Mouse (Mus musculus): ENCODE results near the gene Rai14. TPM values are rescaled to one million over a fixed set of nuclear protein-coding genes. Genes with fewer than 3 reads are reported as not detected.
A peak's percentile ranks its signal among the peaks of the same experiment; 100 is the strongest.

The Rai14 gene
- polyA plus RNA-seq, 1 experiment, result 20.0 TPM

- DNase-seq (ENCODE audit: low spot score), result no peak
Measured at GRCm38 (mm10) chr15:10720671-10721070, 6.2 kb upstream of the Rai14 start.

- no peak for DNase-seq (ENCODE audit: low spot score)
Measured at GRCm38 (mm10) chr15:10720188-10720587, 5.8 kb upstream of the Rai14 start.

DNA sequence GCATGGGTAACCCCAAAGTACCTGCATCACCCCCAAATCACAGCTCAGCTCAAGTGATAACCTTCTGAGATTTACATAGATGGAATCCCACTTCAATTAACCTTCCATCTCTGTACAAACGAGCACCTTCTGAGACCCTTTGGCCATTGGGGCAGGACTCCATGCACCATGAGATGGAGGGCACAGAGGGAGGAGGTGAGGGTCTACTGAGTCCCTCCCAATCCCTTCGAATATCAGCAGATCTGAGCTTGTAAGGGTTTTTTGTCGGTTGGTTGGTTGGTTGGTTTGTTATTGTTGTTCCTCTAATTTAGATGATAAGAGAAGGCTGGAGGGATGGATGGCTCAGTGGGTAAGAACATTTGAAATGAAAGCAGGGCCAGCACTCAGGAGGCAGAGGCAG is 5.1 kb upstream of the Rai14 start:
- DNase-seq (ENCODE audit: low spot score), result no peak

- no peak for DNase-seq (ENCODE audit: low spot score)
Measured at GRCm38 (mm10) chr15:10718763-10719162, 4.3 kb upstream of the Rai14 start.

- no peak for DNase-seq (ENCODE audit: low spot score)
Measured at GRCm38 (mm10) chr15:10717284-10717683, 2.9 kb upstream of the Rai14 start.

DNA sequence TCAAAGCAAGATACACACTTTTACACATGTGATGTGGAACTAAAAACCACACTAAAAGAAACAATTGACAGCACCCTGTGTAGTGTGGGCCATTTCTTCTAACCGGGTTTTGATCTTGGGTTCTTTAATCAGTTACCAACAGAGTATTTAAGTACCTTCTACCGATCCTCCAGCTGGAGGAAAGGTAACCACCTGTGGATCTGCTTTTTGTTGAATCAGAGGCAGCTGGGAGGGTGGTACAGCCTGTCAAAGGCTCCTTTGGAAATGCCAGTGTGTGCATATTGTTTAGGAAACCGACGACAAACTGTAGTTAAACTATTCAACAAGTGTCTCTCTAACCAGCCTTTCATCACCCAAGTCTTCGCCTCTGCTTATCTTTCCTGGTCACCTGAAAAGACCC is 1.5 kb upstream of the Rai14 start:
- DNase-seq (ENCODE audit: low spot score), result no peak

DNA sequence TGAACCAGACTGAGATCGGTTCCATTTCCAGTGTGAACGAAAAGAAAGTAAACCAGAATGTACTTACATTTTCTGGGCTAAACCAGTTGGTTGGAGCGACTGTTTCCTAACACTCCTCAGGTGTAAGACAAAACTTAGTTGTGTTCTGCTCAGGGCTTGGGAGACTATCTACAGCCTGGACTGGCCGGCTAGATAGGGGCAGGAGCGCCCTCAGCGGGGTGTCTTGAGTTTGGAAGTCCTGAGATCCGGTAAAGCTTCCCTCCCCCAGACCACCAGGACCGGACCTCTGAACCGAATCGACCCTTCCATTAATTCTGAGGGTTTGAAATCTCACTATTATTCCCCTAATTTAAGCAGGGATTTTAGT is 698 bp upstream of the Rai14 start:
- no peak for DNase-seq (ENCODE audit: low spot score)

- DNase-seq (ENCODE audit: low spot score), result peak; percentile 29
Measured at GRCm38 (mm10) chr15:10713626-10714316, 653 bp downstream of the Rai14 start.

DNA sequence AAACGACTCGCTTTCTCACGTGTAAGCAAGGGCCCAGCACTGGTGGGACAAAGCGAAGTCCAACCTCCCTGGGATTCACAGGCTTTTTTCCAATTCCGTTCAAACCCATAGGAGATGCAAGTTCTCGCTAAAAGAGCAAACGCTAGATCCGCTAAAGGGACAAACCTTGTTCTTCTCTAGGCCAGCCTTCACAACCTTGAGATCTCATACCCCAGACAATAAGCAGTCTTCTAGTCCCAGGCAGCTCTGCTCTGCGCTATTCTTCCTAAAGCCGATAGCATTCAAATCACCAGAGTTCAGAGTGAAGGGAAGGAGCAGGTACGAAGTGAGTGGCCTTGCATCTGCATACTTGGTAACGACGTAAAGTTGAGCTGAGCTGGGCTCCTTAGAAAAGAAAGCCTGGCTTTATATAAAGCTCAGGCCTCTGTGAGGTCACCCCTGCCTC is 1.2 kb downstream of the Rai14 start:
- DNase-seq (ENCODE audit: low spot score), result no peak

DNA sequence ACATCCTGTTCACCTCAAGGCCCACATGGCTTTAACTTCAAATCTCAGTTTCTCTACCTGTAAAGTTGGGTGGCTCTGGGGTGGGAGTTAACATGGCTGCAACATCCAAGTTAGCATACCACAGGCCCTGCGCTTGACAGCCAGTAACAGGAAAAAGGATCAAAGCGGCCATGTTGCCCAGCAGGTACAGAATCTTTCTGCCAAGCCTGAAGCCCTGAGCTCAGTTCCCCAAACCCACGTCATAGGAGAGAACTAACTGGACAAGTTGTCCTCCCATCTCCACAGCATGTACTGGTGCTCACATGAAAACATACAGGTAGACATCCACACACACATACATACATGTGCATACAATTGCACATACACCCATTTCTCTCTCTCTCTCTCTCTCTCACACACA is 2.1 kb downstream of the Rai14 start:
- DNase-seq (ENCODE audit: low spot score), result no peak

DNA sequence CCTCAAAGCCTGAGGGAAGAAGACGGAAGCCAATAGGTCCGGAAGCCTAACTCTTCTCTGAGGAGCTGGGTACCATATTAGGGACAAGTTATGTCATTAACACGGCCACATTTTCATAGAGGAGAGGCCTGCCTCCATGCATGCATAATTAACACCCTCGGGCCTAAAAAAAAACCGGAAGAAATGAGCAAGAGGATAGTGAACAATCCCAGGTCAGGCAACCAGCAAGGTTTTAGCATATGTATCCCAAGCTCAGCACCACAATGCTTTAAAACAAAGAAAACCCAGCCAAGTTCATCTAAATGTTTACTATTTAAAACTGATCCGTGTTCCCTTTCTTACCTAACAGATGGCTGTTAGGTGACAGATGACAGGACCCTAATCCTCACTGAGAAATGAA is 3.2 kb downstream of the Rai14 start:
- no peak for DNase-seq (ENCODE audit: low spot score)

- no peak for DNase-seq (ENCODE audit: low spot score)
Measured at GRCm38 (mm10) chr15:10708591-10709272, 5.7 kb downstream of the Rai14 start.

DNA sequence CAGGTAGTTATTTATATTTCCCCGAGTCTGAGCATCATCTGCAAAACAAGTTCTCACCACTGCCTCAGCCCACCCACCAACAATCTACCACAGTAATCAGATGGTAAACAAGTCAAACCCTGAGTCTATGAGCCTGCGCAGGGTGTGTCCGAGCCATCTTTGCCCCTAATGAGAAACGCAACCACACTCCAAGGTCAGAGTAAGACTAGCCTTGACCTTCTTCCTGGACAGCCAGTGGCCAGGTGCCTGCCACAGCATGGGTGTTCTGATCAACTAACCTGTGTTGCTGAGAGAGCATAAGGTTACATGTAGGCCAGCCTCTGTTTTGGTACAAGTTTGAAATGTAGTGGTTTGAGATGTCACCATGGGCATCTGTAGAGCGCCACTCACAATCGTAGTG is 7.3 kb downstream of the Rai14 start:
- no peak for DNase-seq (ENCODE audit: low spot score)

GRCm38 (mm10) chr15:10706414-10706813 is 8.0 kb downstream of the Rai14 start:
- no peak for DNase-seq (ENCODE audit: low spot score)

- DNase-seq (ENCODE audit: low spot score), result no peak
Measured at GRCm38 (mm10) chr15:10705752-10706151, 8.7 kb downstream of the Rai14 start.

DNA sequence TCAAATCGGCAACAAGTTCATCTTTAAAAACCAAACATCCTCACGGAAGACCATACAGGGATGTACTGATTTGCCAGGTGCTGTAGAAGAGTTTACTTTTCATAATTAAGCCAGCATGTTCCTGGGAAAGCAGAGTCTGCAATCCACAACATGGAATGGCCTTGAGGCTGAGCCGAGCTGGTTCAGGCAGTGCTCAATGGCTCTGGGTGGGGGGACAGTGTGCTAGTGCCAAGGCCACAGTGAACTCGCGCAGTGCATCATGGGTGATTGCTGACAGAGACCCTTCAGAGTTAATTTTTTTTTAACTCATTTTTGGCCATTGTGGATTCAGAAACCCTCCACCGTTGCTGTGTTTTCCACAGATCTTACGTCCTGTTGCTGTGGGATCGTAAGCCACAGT is 10.1 kb downstream of the Rai14 start:
- no peak for DNase-seq (ENCODE audit: low spot score)

GRCm38 (mm10) chr15:10701571-10701970 is 12.9 kb downstream of the Rai14 start:
- no peak for DNase-seq (ENCODE audit: low spot score)

DNA sequence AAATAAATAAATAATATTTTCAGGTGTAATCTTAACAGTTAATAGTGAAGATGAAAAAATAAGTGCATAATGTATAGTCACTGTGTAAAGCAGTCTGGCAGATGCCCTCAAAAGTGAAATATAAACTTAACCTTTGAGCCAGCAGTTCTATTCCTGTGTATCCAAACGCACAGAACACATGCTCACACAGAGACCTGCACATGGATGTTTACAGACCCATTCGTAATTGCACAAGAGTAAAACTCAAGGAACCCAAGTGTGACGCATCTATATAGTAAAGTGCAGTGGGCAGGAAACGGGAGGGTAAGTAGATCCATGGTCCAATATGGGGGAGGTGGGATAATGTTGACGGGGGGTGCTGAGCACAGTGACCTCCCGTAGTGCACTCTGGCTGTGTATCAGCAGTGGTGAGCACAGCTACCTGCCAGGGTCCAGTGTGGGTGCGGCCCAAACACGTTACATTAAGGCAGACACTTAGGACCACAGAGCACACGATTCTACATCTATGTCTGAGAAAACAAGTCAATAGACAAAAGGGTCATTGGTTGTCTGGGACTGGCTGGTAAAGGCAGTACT is 13.4 kb downstream of the Rai14 start:
- no peak for DNase-seq (ENCODE audit: low spot score)

GRCm38 (mm10) chr15:10696478-10697234 is 17.8 kb downstream of the Rai14 start:
- no peak for DNase-seq (ENCODE audit: low spot score)

GRCm38 (mm10) chr15:10692627-10693026 is 21.8 kb downstream of the Rai14 start:
- no peak for DNase-seq (ENCODE audit: low spot score)

- DNase-seq (ENCODE audit: low spot score), result no peak
Measured at GRCm38 (mm10) chr15:10691481-10691880, 22.9 kb downstream of the Rai14 start.

- no peak for DNase-seq (ENCODE audit: low spot score)
Measured at GRCm38 (mm10) chr15:10690973-10691372, 23.5 kb downstream of the Rai14 start.

DNA sequence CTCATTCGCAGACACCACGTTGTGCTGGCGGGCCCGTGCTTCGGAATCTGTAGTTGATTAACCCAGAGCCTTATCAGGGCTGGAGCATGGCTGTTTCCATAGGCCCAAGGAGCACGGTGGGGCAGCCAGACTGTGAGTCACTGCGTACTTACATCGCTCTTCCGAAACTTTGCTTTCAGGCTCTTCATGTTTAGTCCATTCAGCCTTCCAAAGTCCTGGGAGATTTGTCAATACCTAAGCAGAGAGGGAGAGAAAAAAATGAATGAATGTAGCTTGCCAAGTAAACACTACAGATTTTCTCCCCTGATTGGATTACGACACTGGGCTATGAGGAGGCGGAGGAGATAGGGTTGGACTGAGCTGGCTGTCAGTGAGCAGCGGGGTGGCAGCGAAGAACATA is 24.2 kb downstream of the Rai14 start:
- DNase-seq (ENCODE audit: low spot score), result no peak

Data from urinary bladder, adult 2 months (tissue).